Mouse (Mus musculus): ENCODE results near the gene Samd4b. TPM values are rescaled to one million over a fixed set of nuclear protein-coding genes. Genes with fewer than 3 reads are reported as not detected.

Gene Samd4b
- total and polyA plus RNA-seq, 3 experiments: 6.4 to 45.9 TPM; not detected in 1

DNA sequence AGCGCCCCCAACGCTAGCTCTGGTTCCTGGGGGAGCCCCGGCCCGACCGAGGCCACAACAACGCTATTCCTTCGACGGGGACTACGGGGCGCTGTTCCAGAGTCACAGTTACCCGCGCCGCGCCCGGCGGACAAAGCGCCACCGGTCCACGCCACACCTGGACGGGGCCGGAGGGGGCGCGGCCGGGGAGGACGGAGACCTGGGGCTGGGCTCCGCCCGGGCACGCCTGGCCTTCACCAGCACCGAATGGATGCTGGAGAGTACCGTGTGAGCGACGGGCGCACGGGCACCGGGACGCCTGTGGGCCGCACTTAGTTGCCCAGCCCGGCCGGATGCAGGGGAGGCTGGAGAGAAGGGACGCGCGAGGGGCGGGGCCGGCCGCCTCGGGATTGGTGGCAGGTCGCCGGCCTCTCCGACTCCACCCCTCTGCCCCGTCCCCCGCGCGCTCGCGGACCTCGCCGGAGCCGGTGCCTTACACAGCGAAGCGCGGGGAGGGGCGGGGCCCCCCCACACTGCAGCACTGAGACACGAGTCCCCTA is 130.7 kb downstream of the Samd4b start:
- peaks cover 0 to 5% of the 10 kb centered on the region in 2 experiments; a peak in 2 of 4 replicates for H3K4me1 ChIP-seq (ENCODE audit: control insufficient read depth in 1 of 2, insufficient read depth in 2 of 2, low read length in 2 of 2)
- H3K4me3 ChIP-seq (ENCODE audit: control insufficient read depth in 1 of 2, insufficient read depth in 1 of 2, low read depth in 2 of 2, low read length in 2 of 2): no peak overlapping the region
- no peaks in the 10 kb centered on the region for H3K9me3 ChIP-seq (replicated peaks; ENCODE audit: insufficient read depth, low read length)
- no peaks in the 10 kb centered on the region; a peak in 1 of 4 replicates for H3K36me3 ChIP-seq (ENCODE audit: control insufficient read depth in 1 of 2, insufficient read depth in 2 of 2, low read length in 2 of 2)
- no peak for TF ChIP-seq MEF2A (IDR thresholded peaks at IDR 0.05; ENCODE audit: extremely low read depth, insufficient replicate concordance, low read depth, low read length, poor library complexity, severe bottlenecking)
- TF ChIP-seq MYC (IDR thresholded peaks at IDR 0.05; ENCODE audit: low read depth, low read length): no peak
- TF ChIP-seq POLR2AphosphoS2 (IDR thresholded peaks at IDR 0.05; ENCODE audit: low read length): no peak
- no peak for TF ChIP-seq ELF1 (IDR thresholded peaks at IDR 0.05; ENCODE audit: low read depth, low read length)
- TF ChIP-seq TAL1 (IDR thresholded peaks at IDR 0.05; ENCODE audit: low read length): no peak
- TF ChIP-seq E2F4 (IDR thresholded peaks at IDR 0.05; ENCODE audit: borderline replicate concordance, low read depth, low read length): no peak
- TF ChIP-seq TBP (IDR thresholded peaks at IDR 0.05; ENCODE audit: low read depth, low read length): no peak
- TF ChIP-seq MAX (IDR thresholded peaks at IDR 0.05; ENCODE audit: low read length): no peak
- no peak for TF ChIP-seq CHD2 (IDR thresholded peaks at IDR 0.05; ENCODE audit: low read length)
- TF ChIP-seq ZC3H11A (IDR thresholded peaks at IDR 0.05; ENCODE audit: low read depth, low read length): no peak
- no peak for TF ChIP-seq SIN3A (IDR thresholded peaks at IDR 0.05; ENCODE audit: low read length)
- H3K9ac ChIP-seq (ENCODE audit: control insufficient read depth, low read depth, low read length, poor library complexity, severe bottlenecking): no peak overlapping the region
- H3K27me3 ChIP-seq (ENCODE audit: control insufficient read depth in 1 of 2, insufficient read depth in 2 of 2, low read length in 2 of 2): no peaks in the 10 kb centered on the region
- H3K79me2 ChIP-seq (ENCODE audit: control insufficient read depth, insufficient read depth, low read length, poor library complexity): no peaks in the 10 kb centered on the region
- no peak for DNase-seq (ENCODE audit: low read depth, low spot score)
- no peak overlapping the region for H3K27ac ChIP-seq (ENCODE audit: control insufficient read depth, low read depth, low read length)

DNA sequence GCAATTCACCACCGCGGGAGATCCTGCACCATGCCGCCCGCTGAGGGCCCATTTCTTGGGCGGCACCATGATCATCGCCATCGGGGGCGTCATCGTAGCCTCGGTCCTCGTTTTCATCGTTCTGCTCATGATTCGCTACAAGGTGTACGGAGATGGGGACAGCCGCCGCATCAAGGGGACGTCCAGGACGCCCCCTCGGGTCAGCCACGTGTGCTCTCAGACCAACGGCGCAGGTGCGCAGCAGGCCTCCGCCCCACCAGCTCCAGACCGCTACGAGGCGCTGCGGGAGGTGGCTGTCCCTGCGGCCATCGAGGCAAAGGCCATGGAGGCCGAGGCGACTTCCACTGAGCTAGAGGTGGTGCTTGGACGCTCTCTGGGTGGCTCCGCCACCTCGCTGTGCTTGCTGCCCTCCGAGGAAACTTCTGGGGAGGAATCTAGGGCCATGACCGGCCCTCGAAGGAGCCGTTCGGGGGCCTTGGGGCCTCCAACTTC is 131.2 kb downstream of the Samd4b start:
- H3K9ac ChIP-seq (ENCODE audit: control insufficient read depth, low read depth, low read length, poor library complexity, severe bottlenecking): no peak overlapping the region
- no peak overlapping the region for H3K4me3 ChIP-seq (ENCODE audit: control insufficient read depth in 1 of 2, insufficient read depth in 1 of 2, low read depth in 2 of 2, low read length in 2 of 2)
- TF ChIP-seq POLR2AphosphoS5 (IDR thresholded peaks at IDR 0.05; ENCODE audit: borderline replicate concordance, low read depth, low read length): no peak
- no peak for TF ChIP-seq SMC3 (IDR thresholded peaks at IDR 0.05; ENCODE audit: low read depth, low read length)
- TF ChIP-seq ETS1 (IDR thresholded peaks at IDR 0.05; ENCODE audit: low read depth, low read length): no peak
- no peak for TF ChIP-seq ZC3H11A (IDR thresholded peaks at IDR 0.05; ENCODE audit: low read depth, low read length)
- TF ChIP-seq CHD1 (IDR thresholded peaks at IDR 0.05; ENCODE audit: low read depth, low read length): no peak
- no peak for TF ChIP-seq USF2 (IDR thresholded peaks at IDR 0.05; ENCODE audit: borderline replicate concordance in 1 of 2, insufficient read depth in 1 of 2, low read depth in 1 of 2, low read length in 2 of 2)
- TF ChIP-seq NRF1 (IDR thresholded peaks at IDR 0.05; ENCODE audit: insufficient read depth, low read depth, low read length, poor library complexity, severe bottlenecking): no peak
- TF ChIP-seq RAD21 (IDR thresholded peaks at IDR 0.05; ENCODE audit: low read depth, low read length): no peak
- no peak for TF ChIP-seq MAZ (IDR thresholded peaks at IDR 0.05; ENCODE audit: low read depth, low read length)
- no peak for TF ChIP-seq GABPA (IDR thresholded peaks at IDR 0.05; ENCODE audit: low read depth, low read length)
- TF ChIP-seq RCOR1 (IDR thresholded peaks at IDR 0.05; ENCODE audit: low read depth, low read length): no peak
- no peak for TF ChIP-seq NELFE (IDR thresholded peaks at IDR 0.05; ENCODE audit: low read depth, low read length)
- TF ChIP-seq ELF1 (IDR thresholded peaks at IDR 0.05; ENCODE audit: low read depth, low read length): no peak
- no peak for TF ChIP-seq SIN3A (IDR thresholded peaks at IDR 0.05; ENCODE audit: low read length)
- no peak for TF ChIP-seq ZKSCAN1 (IDR thresholded peaks at IDR 0.05; ENCODE audit: low read depth, low read length)
- no peak for TF ChIP-seq JUND (IDR thresholded peaks at IDR 0.05; ENCODE audit: low read depth, low read length)
- TF ChIP-seq EP300 (IDR thresholded peaks at IDR 0.05; ENCODE audit: low read depth in 1 of 2, low read length in 2 of 2): no peak
- no peak for TF ChIP-seq MAX (IDR thresholded peaks at IDR 0.05; ENCODE audit: low read length)
- TF ChIP-seq MEF2A (IDR thresholded peaks at IDR 0.05; ENCODE audit: extremely low read depth, insufficient replicate concordance, low read depth, low read length, poor library complexity, severe bottlenecking): no peak
- TF ChIP-seq ZNF384 (IDR thresholded peaks at IDR 0.05; ENCODE audit: low read depth, low read length): no peak
- peaks cover 0 to 6% of the 10 kb centered on the region in 2 experiments; a peak in 2 of 4 replicates for H3K4me1 ChIP-seq (ENCODE audit: control insufficient read depth in 1 of 2, insufficient read depth in 2 of 2, low read length in 2 of 2)
- no peaks in the 10 kb centered on the region for H3K79me2 ChIP-seq (ENCODE audit: control insufficient read depth, insufficient read depth, low read length, poor library complexity)
- no peak for DNase-seq (ENCODE audit: low read depth, low spot score)
- no peaks in the 10 kb centered on the region for H3K9me3 ChIP-seq (replicated peaks; ENCODE audit: insufficient read depth, low read length)
- no peak overlapping the region for H3K27ac ChIP-seq (ENCODE audit: control insufficient read depth, low read depth, low read length)
- no peaks in the 10 kb centered on the region for H3K27me3 ChIP-seq (ENCODE audit: control insufficient read depth in 1 of 2, insufficient read depth in 2 of 2, low read length in 2 of 2)
- no peaks in the 10 kb centered on the region; a peak in 1 of 4 replicates for H3K36me3 ChIP-seq (ENCODE audit: control insufficient read depth in 1 of 2, insufficient read depth in 2 of 2, low read length in 2 of 2)

All from MEL (cell line).